Comparison of ENCODE assay signal across 27 mouse cellular contexts in the genomic region with DNA sequence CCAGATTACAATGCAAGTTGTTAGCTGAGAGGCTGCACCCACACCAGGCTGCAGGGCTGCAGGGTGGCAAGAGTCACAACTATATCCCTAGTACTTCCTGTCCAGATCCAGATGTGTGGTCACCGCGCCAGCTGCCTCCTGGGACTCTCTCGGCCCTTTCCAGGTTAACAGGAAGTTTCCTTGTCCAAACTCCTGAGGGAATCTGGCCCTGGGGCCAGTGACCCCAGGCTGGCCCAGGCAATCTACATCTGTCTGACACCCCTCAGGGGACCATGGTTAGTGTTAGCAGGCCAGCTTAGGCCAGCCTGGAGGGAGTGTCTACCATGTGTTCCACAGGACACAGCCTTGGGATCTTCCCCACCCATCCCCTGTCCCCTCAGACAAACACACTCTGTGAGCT.
"Had no signal": no experiment of that assay in that cellular context is flagged by ENCODE, and none has a peak within 500 bp of the region (broad histone marks: within the 10 kb centered on the region; RNA-seq: fewer than 3 reads in every experiment).

No protein-coding gene starts in this region.

- H3K4me1 ChIP-seq: embryonic facial prominence, embryonic 10.5 days; embryonic facial prominence, embryonic 12.5 days; embryonic facial prominence, embryonic 13.5 days; embryonic facial prominence, embryonic 15.5 days; forebrain, embryonic 10.5 days; forebrain, embryonic 13.5 days; forebrain, embryonic 15.5 days had no signal

- H3K9me3 ChIP-seq: embryonic facial prominence, embryonic 10.5 days; embryonic facial prominence, embryonic 12.5 days; embryonic facial prominence, embryonic 13.5 days; embryonic facial prominence, embryonic 15.5 days; forebrain, embryonic 10.5 days; forebrain, embryonic 13.5 days; forebrain, embryonic 15.5 days had no signal

- DNase-seq: cerebellum, adult 2 months; cerebellum, adult 8-10 months; cerebellum, adult 9-10 months; cerebellum, adult 9-11 months; cerebellum, postnatal 10 days; cerebellum, postnatal 14 days; cerebellum, postnatal 25 days; cerebellum, postnatal 36 days; embryo, embryonic 11 days; forebrain, postnatal 0 days; gastrocnemius, adult 2 months; gastrocnemius, postnatal 10 days; gastrocnemius, postnatal 14 days; gastrocnemius, postnatal 25 days; gastrocnemius, postnatal 36 days; heart, adult 18-20 months; heart, adult 2 months had no signal

- ATAC-seq: forebrain, embryonic 13.5 days; forebrain, embryonic 14.5 days; forebrain, embryonic 15.5 days; forebrain, embryonic 16.5 days; forebrain, postnatal 0 days had no signal

- H3K27ac ChIP-seq: embryonic facial prominence, embryonic 10.5 days; embryonic facial prominence, embryonic 12.5 days; embryonic facial prominence, embryonic 13.5 days; embryonic facial prominence, embryonic 15.5 days; forebrain, embryonic 10.5 days; forebrain, embryonic 13.5 days; forebrain, embryonic 15.5 days; gastrocnemius, adult 2 months; heart, adult 2 months had no signal

- H3K4me2 ChIP-seq: embryonic facial prominence, embryonic 12.5 days; embryonic facial prominence, embryonic 13.5 days; embryonic facial prominence, embryonic 15.5 days; forebrain, embryonic 13.5 days; forebrain, embryonic 15.5 days had no signal

- H3K9ac ChIP-seq: embryonic facial prominence, embryonic 12.5 days; embryonic facial prominence, embryonic 13.5 days; embryonic facial prominence, embryonic 15.5 days; forebrain, embryonic 13.5 days; forebrain, embryonic 15.5 days; forebrain, postnatal 0 days had no signal

- H3K27me3 ChIP-seq: embryonic facial prominence, embryonic 12.5 days; embryonic facial prominence, embryonic 13.5 days; embryonic facial prominence, embryonic 15.5 days; forebrain, embryonic 13.5 days; forebrain, embryonic 15.5 days had no signal

- H3K4me3 ChIP-seq: embryonic facial prominence, embryonic 10.5 days; embryonic facial prominence, embryonic 12.5 days; embryonic facial prominence, embryonic 13.5 days; embryonic facial prominence, embryonic 15.5 days; erythroblast, embryonic 14.5 days; forebrain, embryonic 10.5 days; forebrain, embryonic 13.5 days; forebrain, embryonic 15.5 days; gastrocnemius, adult 2 months; heart, adult 2 months had no signal
